Mouse (Mus musculus) intestine, embryonic 14.5 days (tissue): ENCODE measurements around the gene Ywhah. TPM values are rescaled to one million over a fixed set of nuclear protein-coding genes. Genes with fewer than 3 reads are reported as not detected.

Experiments used
- ATAC-seq: fragments of 200-750 bp; cut with Nextera tagmentation; replicated peaks from 2 replicates; pipeline ENCODE4 v1.8.0; 2017; ENCODE audit warnings: low read depth, moderate number of reproducible peaks, moderate TSS enrichment, moderate library complexity; ENCODE audit not compliant: low FRiP score, low TSS enrichment
- DNase-seq: peaks from one replicate; pipeline ENCODE4 v3.0.0-alpha.2; 2018; ENCODE audit warnings: low spot score
- H3K27ac ChIP-seq: fragments of 300-500 bp; sonication (generic); 2 replicates; pipeline ENCODE4 v1.5.1; 2014; ENCODE audit warnings: low read depth, mild to moderate bottlenecking, control low read depth
- H3K27me3 ChIP-seq: fragments of 300-500 bp; sonication (generic); replicated peaks from 2 replicates; pipeline ENCODE4 v1.6.1; 2014; ENCODE audit warnings: low read length, control low read depth; ENCODE audit not compliant: control insufficient read depth, insufficient read depth
- H3K36me3 ChIP-seq: fragments of 300-500 bp; sonication (generic); 2 replicates; pipeline ENCODE4 v1.6.1; 2014; ENCODE audit warnings: low read length, control low read depth; ENCODE audit not compliant: control insufficient read depth, insufficient read depth
- H3K4me1 ChIP-seq: fragments of 300-500 bp; sonication (generic); replicated peaks from 2 replicates; pipeline ENCODE4 v1.6.1; 2014; ENCODE audit warnings: low read length, control low read depth, mixed read lengths; ENCODE audit not compliant: control insufficient read depth, insufficient read depth
- H3K4me2 ChIP-seq: fragments of 300-500 bp; sonication (generic); 2 replicates; pipeline ENCODE4 v1.6.1; 2014; ENCODE audit warnings: low read length
- H3K4me3 ChIP-seq: fragments of 300-500 bp; sonication (generic); 2 replicates; pipeline ENCODE4 v1.5.1; 2014; ENCODE audit warnings: low read depth, low read length, control low read depth, mixed read lengths
- H3K9ac ChIP-seq: fragments of 300-500 bp; sonication (generic); 2 replicates; pipeline ENCODE4 v1.6.1; 2014; ENCODE audit warnings: mild to moderate bottlenecking, low read length
- H3K9me3 ChIP-seq: fragments of 300-500 bp; sonication (generic); 2 replicates; pipeline ENCODE4 v1.6.1; 2016; ENCODE audit warnings: low read length, control low read depth; ENCODE audit not compliant: control insufficient read depth
- WGBS: fragments of 180-500 bp; shearing (Covaris S2); extraction: QIAGEN DNeasy Blood & Tissue Kit; methylation state at CpG from one replicate; pipeline ENCODE4 v1.1.7; 2014; 5-methylcytosine and 5-hydroxymethylcytosine counted together
- polyA plus RNA-seq: library from polyadenylated mRNA; unstranded; fragments of >200 nt; fragmentation: Nextera tagmentation; extraction: Ambion mirVana; gene quantifications from 2 replicates; pipeline ENCODE4 v1.2.1, GENCODE M21; 2014

The Ywhah gene
- polyA plus RNA-seq, 1 experiment from 2014 or later = 419 TPM

DNA sequence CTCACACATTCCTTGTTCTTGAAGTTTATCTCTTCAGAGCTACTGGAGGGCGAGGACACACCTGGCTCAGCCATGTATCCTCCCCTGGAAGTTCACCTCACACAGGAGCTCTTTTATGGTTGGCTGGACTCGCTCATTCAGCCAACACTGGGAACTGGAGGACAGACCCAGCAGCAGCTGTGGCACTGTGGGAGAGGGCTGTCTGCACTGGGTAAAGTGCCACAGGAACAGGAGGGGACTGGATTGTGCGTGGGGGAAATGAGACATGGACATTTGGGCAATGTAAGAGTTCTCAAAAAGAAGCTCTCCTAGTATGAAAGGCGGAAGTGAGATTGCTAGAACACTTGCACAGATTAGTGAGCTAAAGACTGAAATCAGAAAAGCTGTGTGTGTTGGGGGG lies 22.9 kb upstream of the Ywhah start:
- Histone ChIP-seq H3K9ac (no peak overlapping the region), H3K36me3 (no peaks in the 10 kb centered on the region), H3K4me2 (no peak overlapping the region), H3K4me1 (no peaks in the 10 kb centered on the region), H3K9me3 (no peaks in the 10 kb centered on the region), H3K27me3 (no peaks in the 10 kb centered on the region), H3K4me3 (no peak overlapping the region), H3K27ac (no peak overlapping the region)
- DNase-seq (no peak), ATAC-seq (no peak)
- 78% methylated on average over 4 of the region's 4 CpGs for WGBS

DNA sequence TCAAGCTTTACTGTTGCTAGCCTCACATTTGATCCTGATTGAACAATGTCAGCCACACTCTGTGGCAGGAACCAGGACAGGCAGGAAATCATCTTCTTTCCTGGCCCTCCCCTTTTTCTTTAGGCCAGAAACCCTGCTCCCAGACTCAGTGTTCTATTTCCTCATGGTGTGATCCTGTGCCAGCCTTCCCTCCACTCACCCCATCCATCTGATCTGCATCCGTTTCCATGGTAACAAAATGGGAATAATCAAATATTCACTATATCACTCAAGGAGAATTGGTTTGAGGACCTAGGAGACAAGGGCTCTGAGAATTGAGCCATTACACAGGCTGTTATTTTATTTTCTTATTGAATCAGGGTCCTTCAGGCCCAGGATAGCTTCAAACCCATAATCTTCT lies 22.1 kb upstream of the Ywhah start:
- 86% methylated on average over 1 of the region's 1 CpGs for WGBS

DNA sequence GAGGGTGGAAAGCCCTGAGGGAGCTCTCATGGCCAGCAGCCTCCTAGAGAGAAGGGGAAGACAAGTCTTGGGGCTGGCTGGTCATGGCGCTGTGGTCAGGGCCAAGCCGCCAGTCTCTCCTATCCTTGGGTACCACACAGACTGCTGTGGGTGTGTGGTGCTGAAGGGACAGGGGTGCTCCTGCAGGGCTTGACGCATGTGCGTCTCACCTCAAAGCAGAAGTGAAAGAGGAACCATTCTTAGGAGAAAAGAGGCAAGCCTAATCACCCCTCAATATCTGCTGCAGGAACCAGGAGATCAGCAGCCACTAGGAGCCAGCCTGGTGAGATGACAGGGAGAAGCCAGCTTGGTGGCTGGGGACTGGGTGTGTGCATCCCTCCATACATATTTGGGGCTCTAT lies 20.9 kb upstream of the Ywhah start:
- Histone ChIP-seq H3K27ac (no peak overlapping the region), H3K9me3 (no peaks in the 10 kb centered on the region), H3K4me2 (no peak overlapping the region), H3K36me3 (no peaks in the 10 kb centered on the region), H3K4me3 (no peak overlapping the region), H3K4me1 (no peaks in the 10 kb centered on the region), H3K9ac (no peak overlapping the region), H3K27me3 (no peaks in the 10 kb centered on the region)
- 31% methylated on average over 4 of the region's 4 CpGs for WGBS
- DNase-seq (no peak), ATAC-seq (no peak)

More for the DNA sequence above, 22.1 kb upstream of the Ywhah start:
- Histone ChIP-seq H3K27ac (no peak overlapping the region), H3K27me3 (no peaks in the 10 kb centered on the region), H3K4me1 (no peaks in the 10 kb centered on the region), H3K4me3 (no peak overlapping the region), H3K9me3 (no peaks in the 10 kb centered on the region), H3K36me3 (no peaks in the 10 kb centered on the region), H3K9ac (no peak overlapping the region), H3K4me2 (no peak overlapping the region)
- no peak for ATAC-seq
- no peak for DNase-seq

DNA sequence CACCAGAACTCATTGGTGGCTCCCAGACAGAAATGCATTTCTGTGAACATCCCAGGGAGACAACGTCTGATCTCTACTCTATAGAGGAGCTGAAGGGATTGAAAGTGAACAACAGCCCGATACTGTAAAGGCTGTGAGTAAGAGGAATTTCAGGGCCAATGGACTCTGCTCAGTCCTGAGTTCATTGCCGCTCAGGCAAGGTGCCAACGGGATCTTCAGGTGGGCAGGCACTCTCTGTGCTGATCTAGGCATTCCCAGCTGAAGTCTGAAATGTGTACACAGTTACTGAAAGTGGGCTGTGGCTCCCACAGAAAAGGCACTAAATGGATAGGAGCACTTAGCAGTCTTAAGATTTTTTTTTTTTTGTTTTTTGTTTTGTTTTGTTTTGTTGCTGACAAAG lies 19.8 kb upstream of the Ywhah start:
- Histone ChIP-seq H3K27me3 (no peaks in the 10 kb centered on the region), H3K27ac (no peak overlapping the region), H3K9ac (no peak overlapping the region), H3K36me3 (no peaks in the 10 kb centered on the region), H3K4me1 (no peaks in the 10 kb centered on the region), H3K4me2 (no peak overlapping the region), H3K4me3 (no peak overlapping the region), H3K9me3 (no peaks in the 10 kb centered on the region)
- ATAC-seq (no peak), DNase-seq (no peak)
- WGBS = 79% methylated on average over 4 of the region's 4 CpGs

DNA sequence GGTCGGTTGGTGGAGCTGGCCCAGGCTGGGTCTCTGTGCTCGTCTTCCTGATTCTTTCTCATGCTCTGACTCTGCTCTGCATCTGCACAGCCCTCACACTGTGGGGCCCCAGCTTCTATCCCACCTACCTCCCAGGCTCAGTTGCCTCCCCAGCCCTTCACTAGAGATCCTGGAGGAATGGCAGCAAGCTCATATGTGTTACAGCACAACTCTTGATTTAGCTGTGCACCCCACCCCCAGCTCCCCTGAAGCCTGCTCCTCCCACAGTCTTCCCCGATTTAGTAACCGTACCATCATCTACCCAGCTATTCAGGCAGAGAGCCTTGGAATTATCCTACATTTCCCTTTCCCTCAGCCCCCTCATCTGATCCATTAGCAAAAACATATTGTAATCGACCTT lies 17.5 kb upstream of the Ywhah start:
- ATAC-seq (no peak), DNase-seq (no peak)
- no peaks in the 10 kb centered on the region for H3K9me3 ChIP-seq
- H3K36me3 ChIP-seq = no peaks in the 10 kb centered on the region
- H3K9ac ChIP-seq = no peak overlapping the region
- WGBS = 84% methylated on average over 5 of the region's 5 CpGs
- no peaks in the 10 kb centered on the region for H3K27me3 ChIP-seq
- H3K4me2 ChIP-seq = no peak overlapping the region
- H3K4me1 ChIP-seq = no peaks in the 10 kb centered on the region
- no peak overlapping the region for H3K27ac ChIP-seq
- no peak overlapping the region for H3K4me3 ChIP-seq

DNA sequence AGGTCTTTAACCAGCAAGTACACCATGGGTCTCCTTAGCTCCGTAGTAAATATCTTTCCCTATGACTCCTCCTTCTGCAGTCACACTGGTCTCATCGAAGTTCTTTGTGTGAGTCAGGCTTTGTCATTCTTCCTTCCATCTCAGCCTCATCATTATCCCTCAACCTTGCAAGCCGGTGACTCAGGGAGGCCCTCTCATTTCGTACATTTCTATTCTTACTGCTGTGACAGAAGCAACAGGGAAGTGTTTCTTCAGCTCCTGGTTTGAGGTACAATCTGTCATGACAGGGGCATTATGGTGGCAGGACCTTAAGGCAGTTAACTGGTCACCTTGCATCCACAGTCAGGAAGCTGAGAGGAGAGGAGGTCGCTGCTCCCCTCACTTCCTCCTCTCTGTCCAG lies 15.8 kb upstream of the Ywhah start:
- ATAC-seq (no peak), DNase-seq (no peak)
- Histone ChIP-seq H3K4me2 (no peak overlapping the region), H3K4me1 (no peaks in the 10 kb centered on the region), H3K9me3 (no peaks in the 10 kb centered on the region), H3K27me3 (no peaks in the 10 kb centered on the region), H3K9ac (no peak overlapping the region), H3K4me3 (no peak overlapping the region), H3K36me3 (no peaks in the 10 kb centered on the region), H3K27ac (no peak overlapping the region)
- WGBS = 88% methylated on average over 5 of the region's 5 CpGs

DNA sequence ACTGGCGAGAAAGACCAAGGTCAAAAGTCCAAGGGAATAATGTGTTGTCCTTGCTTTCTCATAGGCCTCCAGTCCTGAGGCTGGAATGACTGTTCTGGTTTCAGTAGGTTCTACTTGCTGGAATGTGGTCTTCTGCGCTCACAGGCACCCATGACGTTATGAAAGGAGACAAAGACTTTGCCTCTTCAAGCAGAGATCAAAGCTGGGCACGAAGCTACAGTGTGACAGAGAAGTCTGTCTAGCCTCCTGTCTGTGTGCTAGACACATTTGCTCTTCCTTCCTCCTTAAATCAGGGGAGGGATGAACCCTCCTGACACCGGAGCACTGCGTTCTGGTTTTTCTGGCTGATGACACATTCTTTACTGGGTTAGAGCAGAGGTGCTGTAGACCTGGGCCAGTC lies 15.1 kb upstream of the Ywhah start:
- H3K4me2 ChIP-seq = no peak overlapping the region

DNA sequence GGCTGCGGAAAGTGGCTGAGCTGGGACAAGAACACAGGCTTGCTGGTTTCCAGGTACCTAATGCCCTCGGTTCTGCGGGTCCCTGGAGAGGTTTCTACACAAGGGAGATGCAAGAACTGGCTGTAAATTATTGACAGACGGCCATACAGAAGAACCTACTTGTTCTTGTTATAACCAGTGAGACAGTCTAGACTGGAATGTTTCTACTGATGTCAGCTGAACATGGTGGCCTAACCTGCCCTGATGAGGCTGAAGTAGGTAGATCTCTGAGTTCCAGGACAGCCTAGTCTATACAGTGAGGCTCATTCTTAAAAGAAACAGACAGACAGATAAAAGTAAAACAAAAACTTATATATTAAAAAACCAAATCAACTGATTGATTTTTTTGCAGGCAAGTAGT lies 14.5 kb upstream of the Ywhah start:
- Histone ChIP-seq H3K27ac (no peak overlapping the region), H3K36me3 (no peaks in the 10 kb centered on the region), H3K9me3 (no peaks in the 10 kb centered on the region), H3K9ac (no peak overlapping the region), H3K27me3 (no peaks in the 10 kb centered on the region), H3K4me1 (no peaks in the 10 kb centered on the region), H3K4me2 (no peak overlapping the region), H3K4me3 (no peak overlapping the region)
- ATAC-seq = no peak
- 67% methylated on average over 4 of the region's 4 CpGs for WGBS
- DNase-seq = no peak

More for the DNA sequence above, 15.1 kb upstream of the Ywhah start:
- Histone ChIP-seq H3K27me3 (no peaks in the 10 kb centered on the region), H3K9me3 (no peaks in the 10 kb centered on the region), H3K27ac (no peak overlapping the region), H3K4me3 (no peak overlapping the region), H3K36me3 (no peaks in the 10 kb centered on the region), H3K9ac (no peak overlapping the region), H3K4me1 (no peaks in the 10 kb centered on the region)
- ATAC-seq = no peak
- DNase-seq = no peak
- WGBS = 60% methylated on average over 6 of the region's 6 CpGs

DNA sequence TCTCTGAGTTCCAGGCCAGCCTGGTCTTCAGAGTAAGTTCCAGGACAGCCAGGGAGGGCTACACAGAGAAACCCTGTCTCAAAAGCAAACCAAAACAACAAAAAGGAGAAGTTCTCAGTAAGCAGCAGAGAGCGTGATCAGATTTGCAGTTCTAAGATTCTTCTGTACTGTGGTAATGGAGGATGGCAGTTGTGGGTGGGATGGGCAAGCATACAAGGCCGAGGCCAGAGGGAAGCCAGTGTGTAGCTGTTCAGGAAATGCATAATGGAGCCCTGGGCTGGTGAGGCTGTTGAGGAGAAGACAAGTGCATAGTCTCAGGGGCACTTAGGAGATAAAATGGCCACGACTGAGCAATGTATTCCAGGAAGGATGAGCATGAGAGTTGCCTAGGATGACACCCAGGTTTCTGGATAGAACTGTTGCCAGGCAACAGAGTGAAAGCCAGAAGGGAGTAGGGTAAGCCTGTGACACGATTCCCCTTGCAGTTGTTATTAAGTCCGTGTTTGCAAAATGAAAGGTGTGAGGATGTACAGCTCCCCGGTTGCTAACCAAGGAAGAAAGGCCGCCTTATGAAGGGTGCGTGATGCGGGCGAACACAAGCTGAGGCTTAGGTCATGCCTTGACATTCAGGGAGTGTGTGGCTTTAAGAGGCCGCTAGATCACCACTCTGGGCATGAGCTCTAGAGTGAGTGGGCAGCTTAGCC lies 13.0 kb upstream of the Ywhah start:
- Histone ChIP-seq H3K27ac (no peak overlapping the region), H3K9ac (no peak overlapping the region), H3K4me2 (no peak overlapping the region), H3K9me3 (no peaks in the 10 kb centered on the region), H3K4me3 (no peak overlapping the region), H3K4me1 (peaks cover under 1% of the 10 kb centered on the region; the same call in 1 of the 2 replicates), H3K27me3 (no peaks in the 10 kb centered on the region), H3K36me3 (no peaks in the 10 kb centered on the region)
- no peak for ATAC-seq
- no peak for DNase-seq
- 74% methylated on average over 11 of the region's 11 CpGs for WGBS
